Mouse (Mus musculus) megakaryocyte progenitor cell, adult 5-6 weeks (primary cell): ENCODE measurements around the gene Dctn5. TPM values are rescaled to one million over a fixed set of nuclear protein-coding genes. Genes with fewer than 3 reads are reported as not detected.
"Not testable (repeated sequence)": the region's sequence is repeated elsewhere in the genome, so short reads cannot be mapped to it uniquely, and the experiment has no call there.

Experiments used
- ATAC-seq: replicated peaks from 2 replicates; pipeline ENCODE4 v1.8.0; 2016; ENCODE audit warnings: mild to moderate bottlenecking, moderate TSS enrichment, inconsistent platforms; ENCODE audit not compliant: poor library complexity
- total RNA-seq, 2 experiments: library from RNA; stranded (forward) in 1 of 2; stranded (reverse) in 1 of 2; fragments of 157-497, 149-512 nt in 1 of 2; fragments of 200-1000 nt in 1 of 2; gene quantifications; 2 replicates each; pipeline versions ENCODE4 v1.2.3 to v1.2.4; 2015 to 2017

The Dctn5 gene
- total RNA-seq (2015): 61.3 and 62.8 TPM in 2 replicates
- 75.4 and 83.6 TPM in 2 replicates for total RNA-seq (2017)

- ATAC-seq: peak; percentile 91
Measured at GRCm38 (mm10) chr7:122132497-122133337, at the start of gene Dctn5, which contains the start of gene Palb2. Gene Dctn5 (plus strand): TSS chr7:122133041. Gene Palb2 (minus strand): TSS chr7:122132985.

- ATAC-seq: 0 out of 2 replicates have a peak, but pooled peaks have one; percentile 9
Measured at GRCm38 (mm10) chr7:122087195-122087982, 45.5 kb upstream of the Dctn5 start.

GRCm38 (mm10) chr7:122094564-122095330, 38.1 kb upstream of the Dctn5 start:
- peak; percentile 83 for ATAC-seq

- no peak for ATAC-seq
Measured at GRCm38 (mm10) chr7:122098009-122098408, 34.8 kb upstream of the Dctn5 start.

GRCm38 (mm10) chr7:122099222-122099621, 33.6 kb upstream of the Dctn5 start:
- ATAC-seq: peak; percentile 79

GRCm38 (mm10) chr7:122101014-122101746, 31.7 kb upstream of the Dctn5 start:
- ATAC-seq: not testable (repeated sequence)

GRCm38 (mm10) chr7:122101747-122102244, 31.0 kb upstream of the Dctn5 start, which contains the start of gene Ndufab1:
Gene Ndufab1 (minus strand): TSS chr7:122101886.
- peak; percentile 94 for ATAC-seq

GRCm38 (mm10) chr7:122108206-122108605, 24.6 kb upstream of the Dctn5 start:
- no peak for ATAC-seq

GRCm38 (mm10) chr7:122123518-122123917, 9.3 kb upstream of the Dctn5 start:
- no peak for ATAC-seq

- ATAC-seq: no peak
Measured at GRCm38 (mm10) chr7:122125636-122126035, 7.2 kb upstream of the Dctn5 start.

GRCm38 (mm10) chr7:122126946-122127345, 5.9 kb upstream of the Dctn5 start:
- ATAC-seq: no peak

- ATAC-seq: no peak
Measured at GRCm38 (mm10) chr7:122131834-122132233, 1.0 kb upstream of the Dctn5 start.

- no peak; the same call in 1 of the 2 replicates for ATAC-seq
Measured at GRCm38 (mm10) chr7:122133338-122133625, 441 bp downstream of the Dctn5 start.

GRCm38 (mm10) chr7:122135070-122135469, 2.2 kb downstream of the Dctn5 start:
- ATAC-seq: peak; percentile 38

- ATAC-seq: no peak
Measured at GRCm38 (mm10) chr7:122137071-122137470, 4.2 kb downstream of the Dctn5 start.

GRCm38 (mm10) chr7:122138190-122138589, 5.3 kb downstream of the Dctn5 start:
- peak; percentile 54; the same call in 1 of the 2 replicates for ATAC-seq

- no peak for ATAC-seq
Measured at GRCm38 (mm10) chr7:122140991-122141390, 8.2 kb downstream of the Dctn5 start.

GRCm38 (mm10) chr7:122152473-122152872, 19.6 kb downstream of the Dctn5 start:
- ATAC-seq: no peak

GRCm38 (mm10) chr7:122158488-122158887, 25.6 kb downstream of the Dctn5 start:
- no peak; the same call in 1 of the 2 replicates for ATAC-seq
